Mouse (Mus musculus): ENCODE data around the gene Scn4b.

DNA sequence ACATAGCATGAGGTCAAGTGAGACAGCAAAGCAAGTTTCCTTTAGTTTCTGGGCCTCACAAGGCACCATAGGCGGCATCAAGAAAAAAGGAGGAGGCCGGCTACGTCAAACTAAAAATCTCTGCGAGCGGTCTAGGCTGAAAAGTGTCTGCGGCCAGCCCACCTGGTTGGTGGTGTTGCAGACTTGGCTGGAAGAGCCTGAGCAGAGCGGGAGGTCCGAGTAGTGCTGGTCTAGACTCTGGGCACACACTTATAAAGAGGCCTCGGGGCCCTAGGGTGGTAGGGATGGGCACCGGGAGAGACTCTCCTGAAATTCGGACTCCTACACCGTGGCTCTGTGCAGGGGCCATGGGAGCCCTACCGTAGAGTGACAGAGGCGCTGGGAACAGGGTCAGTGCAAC is 22.5 kb upstream of the Scn4b start:
- no peak for TF ChIP-seq CTCF (IDR thresholded peaks at IDR 0.05; ENCODE audit: insufficient read depth, low read length)
- no peak for TF ChIP-seq POLR2A (IDR thresholded peaks at IDR 0.05; ENCODE audit: borderline replicate concordance, extremely low read depth, low read depth, low read length)

All from lung, adult 2 months (tissue).